In genomic region chr16:22374898-22375297, GRCm38 (mm10) we compare ENCODE assay signal across 24 mouse cellular contexts.
DNase-seq lines count a peak whose midpoint lies in the region; ATAC-seq and TF ChIP-seq lines count a peak whose summit lies in the region.
"Had no signal": no experiment of that assay in that cellular context is flagged by ENCODE, and none has a peak within 500 bp of the region (broad histone marks: within the 10 kb centered on the region; RNA-seq: fewer than 3 reads in every experiment).

No protein-coding gene starts in this region.

- no peak overlapping the region for H3K9ac ChIP-seq in forebrain, postnatal 0 days
- no peak overlapping the region for H3K9ac ChIP-seq in forebrain, embryonic 14.5 days (ENCODE audit: low read length)
- H3K9ac ChIP-seq in liver, postnatal 0 days (replicated peaks) = no peak overlapping the region
- no peak overlapping the region for H3K9ac ChIP-seq in CH12.LX (ENCODE audit: insufficient read depth, low read depth)
- H3K9ac ChIP-seq: forebrain, embryonic 13.5 days; heart, embryonic 15.5 days; limb, embryonic 15.5 days; neural tube, embryonic 12.5 days; stomach, embryonic 15.5 days had no signal

- dilution Hi-C loops in CH12.LX (cut with MboI; ENCODE audit: extremely low pct_ligation_motif_present, extremely low pct_unique_long_range_greater_than_20kb, low sequenced_read_pairs) = no loop called here

- 78% methylated on average over 2 of the region's 2 CpGs for WGBS in forebrain, postnatal 0 days
- WGBS in forebrain, embryonic 14.5 days = 82% methylated on average over 2 of the region's 2 CpGs
- 68% methylated on average over 2 of the region's 2 CpGs for WGBS in liver, postnatal 0 days (ENCODE audit: insufficient replicate concordance)

- no peaks in the 10 kb centered on the region for H3K9me3 ChIP-seq in forebrain, postnatal 0 days (ENCODE audit: low read length)
- H3K9me3 ChIP-seq in forebrain, embryonic 14.5 days (replicated peaks; ENCODE audit: control insufficient read depth, low read length) = no peaks in the 10 kb centered on the region
- no peaks in the 10 kb centered on the region for H3K9me3 ChIP-seq in liver, postnatal 0 days (ENCODE audit: low read length)
- no peaks in the 10 kb centered on the region for H3K9me3 ChIP-seq in CH12.LX (replicated peaks; ENCODE audit: low read length)
- H3K9me3 ChIP-seq: embryonic facial prominence, embryonic 10.5 days; forebrain, embryonic 13.5 days; heart, embryonic 15.5 days; hindbrain, embryonic 10.5 days; limb, embryonic 15.5 days; neural tube, embryonic 12.5 days; stomach, embryonic 15.5 days had no signal

- H3K4me3 ChIP-seq in forebrain, postnatal 0 days (ENCODE audit: low read depth, low read length) = no peak overlapping the region
- no peak overlapping the region for H3K4me3 ChIP-seq in forebrain, embryonic 14.5 days (ENCODE audit: low read depth, low read length)
- no peak overlapping the region for H3K4me3 ChIP-seq in liver, postnatal 0 days (ENCODE audit: low read depth, low read length)
- no peak overlapping the region for H3K4me3 ChIP-seq in CH12.LX (replicated peaks in 1 of 3; ENCODE audit: low read depth in 2 of 3, low read length in 2 of 3, poor library complexity in 1 of 3)
- H3K4me3 ChIP-seq: embryonic facial prominence, embryonic 10.5 days; forebrain, embryonic 13.5 days; heart, embryonic 15.5 days; hindbrain, embryonic 10.5 days; limb, embryonic 15.5 days; neural tube, embryonic 12.5 days; stomach, embryonic 15.5 days had no signal

- in situ Hi-C loops in CH12.LX (cut with MboI; ENCODE audit: low pct_ligation_motif_present, low pct_unique_long_range_greater_than_20kb, low sequenced_read_pairs) = no loop called here

- no peak for DNase-seq in forebrain, postnatal 0 days
- DNase-seq in forebrain, embryonic 14.5 days (ENCODE audit: low spot score) = no peak
- DNase-seq in liver, postnatal 0 days = no peak
- DNase-seq in liver (no peak), CH12.LX (ENCODE audit: extremely low read depth) (peak; percentile 26), MN1 (ENCODE audit: low spot score) (no peak)
- DNase-seq in splenic B cell, adult 2 months (ENCODE audit: low read depth, low spot score) = peak; percentile 42
- DNase-seq: adrenal gland, postnatal 14 days; cerebellum, adult 11-12 months; cerebellum, postnatal 36 days; heart, adult 11 months; kidney, postnatal 14 days; layer of hippocampus, adult 9-11 months; lung, adult 18-20 months; spleen, adult 18-20 months had no signal

- H3K27me3 ChIP-seq in forebrain, postnatal 0 days (ENCODE audit: insufficient read depth, low read length) = no peaks in the 10 kb centered on the region
- no peaks in the 10 kb centered on the region for H3K27me3 ChIP-seq in forebrain, embryonic 14.5 days (replicated peaks; ENCODE audit: control insufficient read depth, insufficient read depth, low read length)
- no peaks in the 10 kb centered on the region for H3K27me3 ChIP-seq in liver, postnatal 0 days (ENCODE audit: insufficient read depth, low read length)
- H3K27me3 ChIP-seq in CH12.LX (replicated peaks) = no peaks in the 10 kb centered on the region
- no peaks in the 10 kb centered on the region for H3K27me3 ChIP-seq in splenic B cell, adult 2 months (ENCODE audit: control insufficient read depth, insufficient read depth, low read length, poor library complexity, severe bottlenecking)
- H3K27me3 ChIP-seq: forebrain, embryonic 13.5 days; heart, embryonic 15.5 days; limb, embryonic 15.5 days; neural tube, embryonic 12.5 days; stomach, embryonic 15.5 days had no signal

- H3K4me2 ChIP-seq in forebrain, postnatal 0 days (ENCODE audit: low read depth) = no peak overlapping the region
- H3K4me2 ChIP-seq in forebrain, embryonic 14.5 days (ENCODE audit: low read length) = no peak overlapping the region
- H3K4me2 ChIP-seq in liver, postnatal 0 days (ENCODE audit: low read depth, low read length) = no peak overlapping the region
- no peak overlapping the region for H3K4me2 ChIP-seq in CH12.LX (ENCODE audit: insufficient read depth, low read depth, poor library complexity, severe bottlenecking)
- H3K4me2 ChIP-seq: forebrain, embryonic 13.5 days; heart, embryonic 15.5 days; limb, embryonic 15.5 days; neural tube, embryonic 12.5 days; stomach, embryonic 15.5 days had no signal

- H3K27ac ChIP-seq in forebrain, postnatal 0 days (ENCODE audit: low read depth, low read length) = no peak overlapping the region
- H3K27ac ChIP-seq in forebrain, embryonic 14.5 days (ENCODE audit: low read depth, low read length) = no peak overlapping the region
- no peak overlapping the region for H3K27ac ChIP-seq in liver, postnatal 0 days (ENCODE audit: low read depth)
- H3K27ac ChIP-seq in CH12.LX (ENCODE audit: insufficient read depth, low read depth) = no peak overlapping the region
- H3K27ac ChIP-seq: embryonic facial prominence, embryonic 10.5 days; forebrain, embryonic 13.5 days; heart, embryonic 15.5 days; hindbrain, embryonic 10.5 days; limb, embryonic 15.5 days; neural tube, embryonic 12.5 days; stomach, embryonic 15.5 days had no signal

- H3K36me3 ChIP-seq in forebrain, postnatal 0 days (ENCODE audit: insufficient read depth) = no peaks in the 10 kb centered on the region
- no peaks in the 10 kb centered on the region for H3K36me3 ChIP-seq in forebrain, embryonic 14.5 days (ENCODE audit: control insufficient read depth, insufficient read depth, low read length)
- H3K36me3 ChIP-seq in liver, postnatal 0 days (replicated peaks; ENCODE audit: insufficient read depth, low read length) = no peaks in the 10 kb centered on the region
- no peaks in the 10 kb centered on the region for H3K36me3 ChIP-seq in CH12.LX (replicated peaks in 1 of 2; ENCODE audit: control insufficient read depth in 1 of 2, insufficient read depth in 1 of 2, low read length in 1 of 2)
- no peaks in the 10 kb centered on the region for H3K36me3 ChIP-seq in splenic B cell, adult 2 months (ENCODE audit: control insufficient read depth, insufficient read depth, low read length, poor library complexity, severe bottlenecking)
- H3K36me3 ChIP-seq: embryonic facial prominence, embryonic 10.5 days; heart, embryonic 15.5 days; hindbrain, embryonic 10.5 days; limb, embryonic 15.5 days; neural tube, embryonic 12.5 days; stomach, embryonic 15.5 days had no signal

- TF ChIP-seq EP300 in liver, postnatal 0 days (IDR thresholded peaks at IDR 0.05; ENCODE audit: low read depth) = no peak
- no peak for TF ChIP-seq EP300 in CH12.LX (IDR thresholded peaks at IDR 0.05; ENCODE audit: low read length)

- no peak for ATAC-seq in forebrain, postnatal 0 days
- no peak for ATAC-seq in forebrain, embryonic 14.5 days
- no peak for ATAC-seq in liver, postnatal 0 days
- no peak for ATAC-seq in megakaryocyte-erythroid progenitor cell, adult 5-6 weeks (replicated peaks; ENCODE audit: low FRiP score, low TSS enrichment, poor library complexity, severe bottlenecking)
- ATAC-seq: forebrain, embryonic 13.5 days; midbrain, embryonic 16.5 days had no signal

- no peaks in the 10 kb centered on the region; the same call in 1 of the 2 replicates for H3K4me1 ChIP-seq in forebrain, postnatal 0 days (ENCODE audit: insufficient read depth)
- H3K4me1 ChIP-seq in forebrain, embryonic 14.5 days (ENCODE audit: control insufficient read depth, insufficient read depth, low read length) = 0 out of 2 replicates have a peak, but pooled peaks cover 2% of the 10 kb centered on the region
- H3K4me1 ChIP-seq in liver, postnatal 0 days (ENCODE audit: insufficient read depth) = peaks cover 8% of the 10 kb centered on the region; the same call in 1 of the 2 replicates
- H3K4me1 ChIP-seq in CH12.LX (ENCODE audit: control insufficient read depth in 1 of 2, insufficient read depth in 2 of 2) = peaks cover 0 to 2% of the 10 kb centered on the region in 2 experiments; a peak in 1 of 4 replicates
- H3K4me1 ChIP-seq: limb, embryonic 15.5 days had no signal

- peak; percentile 72 for TF ChIP-seq RAD21 in CH12.LX (IDR thresholded peaks at IDR 0.05; ENCODE audit: low read depth, low read length)

- TF ChIP-seq CTCF in forebrain, postnatal 0 days (IDR thresholded peaks at IDR 0.05; ENCODE audit: low read depth) = peak; percentile 27; the same call in 1 of the 2 replicates
- peak; percentile 35 for TF ChIP-seq CTCF in liver, postnatal 0 days (IDR thresholded peaks at IDR 0.05; ENCODE audit: low read depth)
- peak; percentile 30 to 67; a peak in 3 of 4 replicates for TF ChIP-seq CTCF in CH12.LX (conservative IDR thresholded peaks at IDR 0.05 in 1 of 2, IDR thresholded peaks at IDR 0.05 in 1 of 2; ENCODE audit: low read depth in 2 of 2, low read length in 2 of 2)

- no peak for TF ChIP-seq POLR2A in CH12.LX (IDR thresholded peaks at IDR 0.05; ENCODE audit: low read depth, low read length)

- H3K79me2 ChIP-seq in CH12.LX (replicated peaks; ENCODE audit: control insufficient read depth, extremely low read depth, insufficient read depth, poor library complexity, severe bottlenecking) = no peaks in the 10 kb centered on the region

TF ChIP-seq in CH12.LX, 34 proteins besides CTCF, POLR2A, EP300 and RAD21:
- peak; percentile 70 for TF ChIP-seq SMC3 (IDR thresholded peaks at IDR 0.05; ENCODE audit: low read depth, low read length)
- TF ChIP-seq TCF12 (IDR thresholded peaks at IDR 0.05; ENCODE audit: low read depth, low read length) = no peak

Comparison
In these comparisons a context has a peak if more than half of its experiments do, and no peak if none do; other contexts are left out.
1. DNase-seq: peak in CH12.LX (single experiment) and splenic B cell, adult 2 months (single experiment); none in forebrain, postnatal 0 days (single experiment), forebrain, embryonic 14.5 days (single experiment), liver, postnatal 0 days (single experiment), liver (single experiment) and MN1 (single experiment).
2. Peak in every context shown above with its lines, with median percentiles within 50 percentile points of each other: CTCF ChIP-seq.